Mouse (Mus musculus) midbrain, embryonic 16.5 days (tissue): ENCODE results near the gene Prss42. TPM values are rescaled to one million over a fixed set of nuclear protein-coding genes. Genes with fewer than 3 reads are reported as not detected.

Experiments
- ATAC-seq: fragments of 200-750 bp; cut with Nextera tagmentation; 2 replicates; pipeline ENCODE4 v1.8.0; 2017; ENCODE audit warnings: moderate TSS enrichment
- H3K27ac ChIP-seq: fragments of 300-500 bp; sonication (generic); 2 replicates; pipeline ENCODE4 v1.5.1; 2014; ENCODE audit warnings: mild to moderate bottlenecking, low read length, mixed read lengths
- H3K27me3 ChIP-seq: fragments of 300-500 bp; sonication (generic); 2 replicates; pipeline ENCODE4 v1.6.1; 2014; ENCODE audit warnings: low read depth, low read length, mixed read lengths; ENCODE audit not compliant: control insufficient read depth, insufficient read depth
- H3K36me3 ChIP-seq: fragments of 300-500 bp; sonication (generic); 2 replicates; pipeline ENCODE4 v1.6.1; 2014; ENCODE audit warnings: mild to moderate bottlenecking, low read length, moderate library complexity, mixed read lengths; ENCODE audit not compliant: control insufficient read depth, insufficient read depth
- H3K4me1 ChIP-seq: fragments of 300-500 bp; sonication (generic); 2 replicates; pipeline ENCODE4 v1.6.1; 2014; ENCODE audit warnings: mild to moderate bottlenecking, low read length, mixed read lengths; ENCODE audit not compliant: control insufficient read depth, insufficient read depth
- H3K4me2 ChIP-seq: fragments of 300-500 bp; sonication (generic); 2 replicates; pipeline ENCODE4 v1.6.1; 2014; ENCODE audit warnings: mild to moderate bottlenecking, low read length, mixed read lengths
- H3K4me3 ChIP-seq: fragments of 300-500 bp; sonication (generic); 2 replicates; pipeline ENCODE4 v1.5.1; 2014; ENCODE audit warnings: low read depth, mild to moderate bottlenecking, low read length, moderate library complexity, mixed read lengths
- H3K9ac ChIP-seq: fragments of 300-500 bp; sonication (generic); 2 replicates; pipeline ENCODE4 v1.6.1; 2014; ENCODE audit warnings: low read depth, low read length, mixed read lengths
- H3K9me3 ChIP-seq: fragments of 300-500 bp; sonication (generic); replicated peaks from 2 replicates; pipeline ENCODE4 v1.6.1; 2014; ENCODE audit warnings: mild to moderate bottlenecking, low read length, mixed read lengths; ENCODE audit not compliant: control insufficient read depth, poor library complexity, severe bottlenecking
- WGBS: fragments of 180-500 bp; shearing (Covaris S2); extraction: QIAGEN DNeasy Blood & Tissue Kit; methylation state at CpG from one replicate; pipeline ENCODE4 v1.1.7; 2014; 5-methylcytosine and 5-hydroxymethylcytosine counted together
- polyA plus RNA-seq: library from polyadenylated mRNA; unstranded; fragments of >200 nt; fragmentation: Nextera tagmentation; extraction: Ambion mirVana; gene quantifications from 2 replicates; pipeline ENCODE4 v1.2.1, GENCODE M21; 2015

The Prss42 gene
- polyA plus RNA-seq, 1 experiment from 2014 or later = not detected

DNA sequence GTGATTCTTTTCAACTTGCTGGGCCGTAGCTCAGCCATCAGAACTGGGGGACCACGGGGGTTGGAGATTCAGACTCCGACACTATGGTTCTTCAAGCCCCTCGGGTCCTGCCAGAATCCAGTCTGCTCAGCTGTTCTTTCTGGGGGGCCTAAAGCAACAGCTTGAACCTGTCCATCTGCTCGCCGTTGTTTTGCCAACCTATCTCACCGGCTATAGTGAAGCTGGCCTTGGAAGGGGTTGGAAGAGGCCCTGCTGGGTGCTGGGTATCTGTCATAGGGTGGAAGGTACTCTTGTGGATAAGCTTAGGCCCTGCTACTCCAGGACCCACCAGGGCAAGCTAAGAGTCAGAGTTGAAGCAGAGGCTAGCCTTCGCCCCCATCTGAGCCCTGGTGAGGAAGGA is 37.1 kb upstream of the Prss42 start:
- WGBS = 86% methylated on average over 8 of the region's 8 CpGs
- no peak overlapping the region for H3K4me2 ChIP-seq
- no peak overlapping the region for H3K27ac ChIP-seq
- no peaks in the 10 kb centered on the region for H3K4me1 ChIP-seq
- 0 out of 2 replicates have a peak, but pooled peaks cover 3% of the 10 kb centered on the region for H3K27me3 ChIP-seq
- H3K4me3 ChIP-seq = no peak overlapping the region
- no peak overlapping the region for H3K9ac ChIP-seq
- ATAC-seq = no peak
- H3K36me3 ChIP-seq = no peaks in the 10 kb centered on the region
- H3K9me3 ChIP-seq = no peaks in the 10 kb centered on the region

DNA sequence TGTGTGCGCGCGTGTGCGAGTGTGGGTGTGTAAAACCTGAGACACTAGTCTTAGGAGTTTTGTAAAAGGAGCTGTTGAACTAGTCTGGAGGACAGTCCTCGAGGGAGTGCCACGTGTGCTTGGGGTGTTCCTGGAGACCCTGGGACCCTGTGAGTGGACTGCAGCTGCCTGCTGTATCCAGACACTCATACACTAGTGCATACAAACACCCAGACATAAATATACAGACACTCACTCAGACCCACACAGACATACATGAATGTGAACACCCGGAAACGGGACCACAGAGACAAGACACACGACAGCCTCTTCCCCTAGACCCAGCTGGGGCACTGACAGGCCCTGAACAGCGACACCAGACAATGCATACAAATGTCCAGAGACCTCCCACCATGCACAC is 35.2 kb upstream of the Prss42 start:
- Histone ChIP-seq H3K27me3 (0 out of 2 replicates have a peak, but pooled peaks cover 3% of the 10 kb centered on the region), H3K4me1 (no peaks in the 10 kb centered on the region), H3K27ac (no peak overlapping the region), H3K4me2 (no peak overlapping the region), H3K36me3 (no peaks in the 10 kb centered on the region), H3K9ac (no peak overlapping the region), H3K4me3 (no peak overlapping the region), H3K9me3 (no peaks in the 10 kb centered on the region)
- no peak for ATAC-seq
- 75% methylated on average over 10 of the region's 10 CpGs for WGBS

DNA sequence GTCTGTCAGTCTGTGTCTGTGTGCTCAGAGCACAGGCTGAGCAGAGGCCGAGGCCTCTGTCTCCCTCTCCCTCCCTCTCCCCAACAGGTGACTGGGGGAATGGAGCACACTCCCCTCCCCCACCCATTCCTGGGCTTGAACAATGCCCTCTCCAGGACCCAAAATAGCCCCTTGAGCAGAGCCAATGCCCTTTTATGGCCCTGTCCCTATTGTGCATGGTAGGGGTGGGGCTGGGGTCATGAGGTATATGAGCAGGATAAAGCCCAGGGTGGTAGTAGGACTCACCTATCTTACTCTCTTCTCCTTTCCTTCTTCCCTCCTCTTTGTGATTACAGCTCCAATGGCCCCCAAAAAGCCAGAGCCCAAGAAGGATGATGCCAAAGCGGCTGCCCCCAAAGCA is 34.6 kb upstream of the Prss42 start:
- H3K9ac ChIP-seq = no peak overlapping the region
- H3K27ac ChIP-seq = no peak overlapping the region
- H3K4me2 ChIP-seq = no peak overlapping the region
- no peak for ATAC-seq
- no peak overlapping the region for H3K4me3 ChIP-seq
- H3K27me3 ChIP-seq = 0 out of 2 replicates have a peak, but pooled peaks cover 3% of the 10 kb centered on the region
- H3K4me1 ChIP-seq = no peaks in the 10 kb centered on the region
- H3K36me3 ChIP-seq = no peaks in the 10 kb centered on the region
- WGBS = 49% methylated on average over 2 of the region's 2 CpGs
- H3K9me3 ChIP-seq = no peaks in the 10 kb centered on the region

DNA sequence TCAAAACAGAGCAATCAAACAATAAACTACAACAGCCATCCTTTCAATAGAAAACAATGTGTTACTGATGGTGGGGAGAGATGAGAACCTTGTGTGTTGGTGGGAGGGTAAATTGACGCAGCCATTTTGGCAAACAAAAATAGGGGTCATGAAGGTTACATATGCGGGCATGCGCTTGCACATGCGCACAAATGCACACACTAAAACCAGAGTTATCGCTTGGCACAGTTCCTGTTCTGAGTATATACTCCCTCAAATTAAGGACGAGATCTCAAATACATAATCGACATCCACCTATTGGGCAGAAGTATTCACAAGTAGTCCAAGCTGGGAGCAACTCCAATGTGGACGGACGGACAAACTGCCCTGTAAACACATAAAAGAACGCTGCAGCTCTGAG is 25.6 kb upstream of the Prss42 start:
- no peak overlapping the region for H3K27ac ChIP-seq
- no peaks in the 10 kb centered on the region for H3K27me3 ChIP-seq
- no peaks in the 10 kb centered on the region for H3K36me3 ChIP-seq
- H3K4me3 ChIP-seq = no peak overlapping the region
- no peaks in the 10 kb centered on the region for H3K9me3 ChIP-seq
- H3K9ac ChIP-seq = no peak overlapping the region
- no peak overlapping the region for H3K4me2 ChIP-seq
- no peaks in the 10 kb centered on the region for H3K4me1 ChIP-seq
- 92% methylated on average over 10 of the region's 10 CpGs for WGBS
- no peak for ATAC-seq

DNA sequence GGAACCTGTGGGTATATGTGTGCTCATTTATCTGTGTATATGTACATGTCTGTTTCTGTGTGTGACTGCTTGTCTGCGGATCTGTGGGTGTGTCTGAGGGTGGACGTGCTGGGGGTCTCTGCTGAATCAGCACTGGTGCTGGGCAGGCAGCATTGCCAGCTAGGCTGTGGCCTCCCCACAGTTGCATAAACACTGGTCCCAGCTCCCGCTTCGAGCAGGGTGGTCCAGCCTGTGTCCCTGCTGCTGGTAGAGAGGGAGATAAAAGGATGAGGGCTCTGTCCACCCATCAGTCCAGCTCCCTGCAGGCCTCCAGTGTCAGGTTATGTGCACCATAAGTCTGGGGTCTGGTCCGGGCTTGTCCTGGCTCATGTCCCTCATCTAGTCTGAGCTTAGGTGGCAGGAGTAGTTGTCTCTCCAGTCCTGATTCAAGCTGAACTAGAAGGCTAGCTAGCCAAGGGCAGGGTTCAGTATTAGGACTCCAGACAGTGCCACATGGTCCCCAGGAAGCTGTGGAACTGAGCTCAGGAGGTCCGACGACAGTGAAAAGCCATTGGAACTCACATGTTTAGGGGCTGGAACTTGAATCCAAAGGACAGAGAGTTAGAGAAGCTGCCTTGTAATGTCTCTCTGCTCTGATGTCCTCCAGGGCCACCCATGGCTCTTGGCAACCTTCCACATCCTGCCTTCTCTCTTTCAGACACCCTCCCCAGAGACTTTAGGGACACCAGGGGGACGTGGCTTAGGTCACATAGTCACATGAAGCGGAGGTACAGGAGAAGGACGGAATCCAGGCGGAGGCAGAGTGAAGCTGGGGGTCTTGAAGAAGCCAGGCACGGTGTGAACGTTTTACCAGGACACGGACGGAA is 23.3 kb upstream of the Prss42 start:
- Histone ChIP-seq H3K27ac (no peak overlapping the region), H3K4me2 (no peak overlapping the region), H3K4me1 (no peaks in the 10 kb centered on the region), H3K9me3 (no peaks in the 10 kb centered on the region), H3K4me3 (no peak overlapping the region), H3K27me3 (no peaks in the 10 kb centered on the region), H3K9ac (no peak overlapping the region), H3K36me3 (no peaks in the 10 kb centered on the region)
- no peak for ATAC-seq
- WGBS = 77% methylated on average over 15 of the region's 15 CpGs

DNA sequence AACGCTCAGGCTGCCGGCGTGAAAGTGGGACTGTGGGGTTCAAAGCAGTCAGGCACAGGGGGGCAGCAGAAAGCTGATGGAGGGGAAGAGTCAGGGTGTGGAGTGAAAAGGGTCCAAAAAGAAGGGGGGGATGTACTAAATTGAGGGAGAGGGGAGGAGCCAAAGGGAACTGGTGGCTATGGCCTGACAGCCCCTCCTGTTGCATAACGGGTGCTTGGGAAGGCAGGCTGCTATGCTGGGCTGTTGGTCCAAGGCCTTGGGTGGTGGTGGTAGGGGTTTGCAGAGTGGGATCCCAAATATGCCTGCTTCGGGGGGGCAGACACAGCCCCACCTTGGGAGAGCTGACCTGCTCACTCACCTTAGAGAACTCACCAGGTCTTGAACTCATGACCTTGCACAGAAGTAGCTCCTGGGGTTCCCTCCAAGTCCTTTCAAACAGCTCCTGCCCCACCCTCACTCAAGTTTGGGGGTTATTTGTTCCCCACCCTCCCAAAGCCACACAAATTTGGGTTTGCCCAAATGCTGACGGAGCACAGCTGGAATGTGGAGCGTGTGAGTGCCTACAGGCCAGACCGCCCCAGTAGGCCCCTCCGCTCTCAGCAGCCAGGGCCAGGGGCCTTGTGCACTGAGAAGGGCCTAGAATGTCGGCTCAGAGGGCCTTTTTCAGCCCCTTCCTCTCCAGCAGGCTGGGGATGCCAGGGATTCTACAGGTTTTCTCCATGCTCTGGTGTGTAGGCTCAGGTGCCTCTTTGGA is 22.5 kb upstream of the Prss42 start:
- ATAC-seq = no peak
- Histone ChIP-seq H3K27me3 (no peaks in the 10 kb centered on the region), H3K4me1 (no peaks in the 10 kb centered on the region; the same call in 1 of the 2 replicates), H3K36me3 (no peaks in the 10 kb centered on the region), H3K9me3 (no peaks in the 10 kb centered on the region), H3K4me3 (no peak overlapping the region), H3K27ac (no peak overlapping the region), H3K4me2 (no peak overlapping the region), H3K9ac (no peak overlapping the region)
- WGBS = 80% methylated on average over 10 of the region's 10 CpGs

DNA sequence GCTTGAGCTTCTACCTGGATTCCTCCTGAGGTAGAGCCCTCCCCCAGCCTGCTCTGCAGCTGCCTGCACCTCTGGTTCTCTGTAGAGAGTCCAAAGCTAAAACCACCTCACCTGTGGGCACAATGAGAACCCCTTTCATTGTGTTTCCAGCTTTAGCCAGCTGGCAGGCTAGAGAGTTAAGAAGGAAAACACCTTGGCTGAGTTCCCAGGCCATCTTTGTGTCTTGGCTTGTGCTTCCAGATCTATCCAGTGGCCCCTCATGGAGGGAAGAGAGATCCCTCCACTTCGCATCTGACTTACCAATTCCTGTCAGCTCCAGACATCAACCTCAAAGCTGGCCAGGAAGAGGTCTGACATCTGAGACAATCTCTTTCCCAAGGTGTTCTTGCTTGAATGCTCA is 19.9 kb upstream of the Prss42 start:
- Histone ChIP-seq H3K9ac (no peak overlapping the region), H3K36me3 (no peaks in the 10 kb centered on the region), H3K4me1 (peaks cover 3% of the 10 kb centered on the region; the same call in 1 of the 2 replicates), H3K4me3 (no peak overlapping the region), H3K4me2 (no peak overlapping the region), H3K27ac (no peak overlapping the region), H3K27me3 (no peaks in the 10 kb centered on the region), H3K9me3 (no peaks in the 10 kb centered on the region)
- ATAC-seq = no peak
- 77% methylated on average over 1 of the region's 1 CpGs for WGBS

DNA sequence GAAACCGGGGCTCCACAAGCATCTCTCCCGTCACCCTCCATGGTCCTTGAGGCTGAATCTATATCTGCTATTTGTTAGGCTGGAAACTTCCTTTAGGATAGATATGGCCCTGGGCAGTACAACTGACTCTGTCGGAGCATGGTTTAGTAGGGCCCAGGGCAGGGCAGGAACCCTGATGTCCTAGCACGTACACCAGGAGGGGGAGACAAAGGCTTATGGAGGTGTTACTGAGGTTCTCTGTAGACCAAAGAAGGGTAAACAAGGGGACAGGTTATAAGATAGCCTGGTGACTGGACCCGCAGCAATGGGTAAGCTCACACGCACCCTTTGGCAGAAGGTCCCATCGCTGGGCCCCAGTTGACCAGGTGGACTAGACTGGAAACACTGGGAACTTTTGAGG is 19.4 kb upstream of the Prss42 start:
- Histone ChIP-seq H3K4me2 (no peak overlapping the region), H3K4me3 (no peak overlapping the region), H3K9me3 (no peaks in the 10 kb centered on the region), H3K36me3 (no peaks in the 10 kb centered on the region), H3K9ac (no peak overlapping the region), H3K4me1 (peaks cover 3% of the 10 kb centered on the region; the same call in 1 of the 2 replicates), H3K27ac (no peak overlapping the region), H3K27me3 (no peaks in the 10 kb centered on the region)
- no peak for ATAC-seq
- 86% methylated on average over 7 of the region's 7 CpGs for WGBS
